Mouse (Mus musculus) spleen, postnatal 10 days (tissue): ENCODE measurements at regions not wholly inside any gene's neighbourhood (a gene's known extent, or its start where the extent isn't known, plus 50 kb on each side); places are given as distances from the start of the nearest gene placed in this dataset.

ENCODE experiments used
- DNase-seq, 2 experiments: peaks; one replicate each; pipeline ENCODE4 v3.0.0; 2021 to 2022; ENCODE audit warnings: low spot score in 2 of 2

DNA sequence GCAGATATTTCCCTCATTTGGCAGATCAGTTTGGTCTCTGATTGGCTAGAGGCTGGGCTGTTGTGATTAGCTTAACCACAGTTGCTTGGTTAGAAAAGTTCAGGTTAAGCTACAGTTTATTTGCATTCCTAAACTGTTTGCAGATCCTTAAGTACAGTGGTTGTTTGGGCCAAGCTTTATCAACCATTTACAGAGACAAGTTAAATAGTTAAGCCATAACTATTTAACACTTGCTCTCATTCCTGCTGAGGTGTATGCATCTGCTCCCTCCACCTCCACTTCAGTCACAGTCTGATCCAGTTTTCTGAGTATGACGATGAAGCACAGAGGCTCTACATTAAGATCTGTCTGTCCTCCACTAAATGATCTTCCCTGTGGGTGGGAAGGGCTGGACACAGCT lies 58.6 kb upstream of the Gdf10 start:
- no peak for DNase-seq

DNA sequence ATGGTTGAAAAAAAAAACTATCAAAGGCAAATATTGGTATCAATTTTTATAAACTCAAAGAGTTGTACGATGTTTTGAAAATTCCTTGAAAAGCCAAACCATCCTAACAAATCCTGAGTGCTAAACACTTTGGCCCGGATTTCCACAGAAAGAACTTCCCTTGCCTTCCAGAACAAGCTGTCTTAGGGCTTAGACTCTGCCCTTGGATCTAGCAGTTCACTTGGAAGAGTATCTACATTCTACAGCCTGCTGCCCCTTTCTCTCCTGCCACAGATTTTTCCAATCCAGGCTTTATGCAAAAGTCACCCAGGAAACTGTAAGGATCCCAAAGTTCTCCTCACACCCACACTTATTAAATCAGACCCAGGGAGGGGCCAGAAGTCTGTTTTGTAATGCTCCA lies 57.6 kb upstream of the Gdf10 start:
- no peak for DNase-seq

DNA sequence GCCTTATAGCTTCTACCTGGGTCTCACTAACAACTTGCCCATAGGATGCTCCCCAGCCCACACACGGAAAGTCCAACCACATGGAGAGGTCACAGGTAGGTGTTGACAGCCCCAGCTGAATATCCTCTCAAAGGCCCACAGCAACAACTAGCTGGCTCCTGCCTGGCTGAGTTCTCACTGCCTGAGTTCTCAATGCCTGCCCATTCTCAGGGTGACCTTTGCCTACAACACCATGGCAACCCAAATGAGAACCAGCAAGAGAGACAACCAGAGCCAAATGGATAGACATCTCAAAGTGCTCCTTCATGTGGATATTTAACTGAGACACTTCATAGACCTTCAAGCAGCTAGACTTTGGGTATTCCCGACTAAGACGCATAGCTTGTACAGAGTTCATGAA lies 55.7 kb upstream of the Gdf10 start:
- DNase-seq = no peak
